Mouse (Mus musculus): Measurements from ENCODE around the gene Spryd3. TPM values are rescaled to one million over a fixed set of nuclear protein-coding genes. Genes with fewer than 3 reads are reported as not detected.

Spryd3 gene
- total and polyA plus RNA-seq, 2 experiments from 2014 or later: 95.6 to 110 TPM

DNA sequence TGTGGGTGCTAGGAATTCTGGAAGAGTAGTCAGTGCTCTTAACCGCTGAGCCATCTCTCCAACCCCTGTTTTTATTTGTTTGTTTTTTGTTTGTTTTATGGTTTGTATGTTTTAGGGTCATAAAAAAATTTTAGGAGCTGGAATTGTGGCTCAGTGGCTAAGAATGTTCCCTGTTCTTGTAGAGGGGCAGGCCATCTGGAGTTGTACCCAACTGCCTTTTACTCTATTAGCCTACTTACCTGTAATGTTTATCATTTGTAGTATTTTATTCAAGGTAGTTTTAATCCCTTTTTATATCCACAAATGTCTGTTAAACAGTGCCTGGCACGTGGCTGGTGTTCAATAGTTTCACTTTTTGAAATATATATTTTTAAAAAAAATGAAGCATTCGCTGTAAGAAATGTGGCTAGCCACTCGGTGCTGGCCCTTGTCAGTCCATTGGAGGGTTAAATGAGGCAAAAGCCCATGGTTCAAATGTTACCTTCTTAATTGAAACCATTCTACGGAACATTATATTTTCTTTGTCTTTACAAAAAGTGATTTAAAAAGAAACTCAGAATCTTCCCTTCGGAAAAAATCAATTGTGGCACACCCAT is 63.0 kb downstream of the Spryd3 start:
- peaks cover 18% of the 10 kb centered on the region for H3K4me1 ChIP-seq (ENCODE audit: insufficient read depth)
- no peak for TF ChIP-seq CTCF (IDR thresholded peaks at IDR 0.05; ENCODE audit: low read depth)
- DNase-seq (no peak), ATAC-seq (peak; percentile 10)
- 15% methylated on average over 6 of the region's 6 CpGs for WGBS
- no peaks in the 10 kb centered on the region for H3K36me3 ChIP-seq (ENCODE audit: insufficient read depth)
- H3K4me2 ChIP-seq (ENCODE audit: low read depth): peak overlapping the region; percentile 77
- no peaks in the 10 kb centered on the region for H3K9me3 ChIP-seq (ENCODE audit: low read length)
- peak overlapping the region; percentile 98 for H3K4me3 ChIP-seq (ENCODE audit: low read depth, low read length)
- H3K9ac ChIP-seq: peak overlapping the region; percentile 93
- peak overlapping the region; percentile 97 for H3K27ac ChIP-seq (ENCODE audit: low read depth, low read length)
- H3K27me3 ChIP-seq (ENCODE audit: insufficient read depth, low read length): no peaks in the 10 kb centered on the region

DNA sequence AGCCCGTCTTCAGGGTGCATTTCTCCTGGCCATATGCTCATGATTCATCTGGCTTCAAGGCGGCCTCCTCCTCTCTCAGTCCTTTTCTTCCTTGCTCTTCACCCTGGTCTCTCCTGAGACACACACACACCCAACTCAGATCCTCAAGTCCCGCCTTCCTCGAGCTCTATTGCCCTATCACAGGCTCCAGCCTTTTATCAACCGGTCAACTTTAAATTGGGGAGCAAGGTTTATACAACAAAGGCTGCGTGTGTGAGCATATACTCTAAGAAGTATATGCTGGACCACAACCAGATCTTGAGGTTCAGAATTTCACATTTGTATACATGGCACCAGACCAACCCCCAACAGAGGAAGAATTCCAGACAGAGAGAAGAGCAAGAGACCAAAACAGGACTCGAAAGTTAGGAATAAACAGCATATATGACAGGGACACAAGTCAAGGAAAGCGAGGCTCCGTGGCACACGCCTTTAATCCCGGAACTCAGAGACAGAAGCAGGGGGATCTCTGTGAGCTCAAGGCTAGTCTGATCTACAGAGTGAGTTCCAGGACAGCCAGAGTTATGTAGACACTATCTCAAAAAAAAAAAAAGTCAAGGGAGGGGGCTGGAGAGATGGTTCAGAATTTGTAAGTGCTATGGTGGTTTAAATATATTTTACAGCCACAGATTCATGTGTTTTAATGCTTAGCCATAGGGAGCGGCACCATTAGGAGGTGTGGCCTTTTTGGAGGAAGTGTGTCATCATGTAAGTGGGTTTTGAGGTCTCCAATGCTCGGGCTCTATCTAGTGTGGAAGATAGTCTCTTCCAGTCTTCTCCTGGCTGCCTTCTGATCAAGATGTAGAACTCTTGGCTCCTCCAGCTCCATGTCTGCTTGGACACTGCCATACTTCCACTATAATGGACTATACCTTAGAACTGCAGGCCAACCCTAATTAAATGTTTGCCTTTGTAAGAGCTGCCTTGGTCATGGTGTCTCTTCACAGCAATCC is 65.3 kb downstream of the Spryd3 start:
- TF ChIP-seq CTCF (IDR thresholded peaks at IDR 0.05; ENCODE audit: low read depth): no peak
- Histone ChIP-seq H3K4me1 (ENCODE audit: insufficient read depth) (peaks cover 14% of the 10 kb centered on the region), H3K9ac (no peak overlapping the region), H3K36me3 (ENCODE audit: insufficient read depth) (no peaks in the 10 kb centered on the region), H3K27me3 (ENCODE audit: insufficient read depth, low read length) (no peaks in the 10 kb centered on the region; the same call in 1 of the 2 replicates), H3K9me3 (ENCODE audit: low read length) (no peaks in the 10 kb centered on the region), H3K4me3 (ENCODE audit: low read depth, low read length) (no peak overlapping the region), H3K4me2 (ENCODE audit: low read depth) (no peak overlapping the region), H3K27ac (ENCODE audit: low read depth, low read length) (no peak overlapping the region)
- DNase-seq (no peak), ATAC-seq (no peak)
- 74% methylated on average over 13 of the region's 13 CpGs for WGBS

Other genes with a start within 250 kb of the Spryd3 start
- gene Krt76, start 243.3 kb downstream of the Spryd3 start, total RNA-seq (2014; rRNA removed): not detected in 2 replicates
- not detected in 2 replicates for gene Krt76, start 243.3 kb downstream of the Spryd3 start, polyA plus RNA-seq (2015; fragmentation: Nextera tagmentation; extraction: Ambion mirVana)
- not detected in 2 replicates for gene Krt4, start 211.5 kb downstream of the Spryd3 start, total RNA-seq (2014; rRNA removed)
- not detected in 2 replicates for gene Krt4, start 211.5 kb downstream of the Spryd3 start, polyA plus RNA-seq (2015; fragmentation: Nextera tagmentation; extraction: Ambion mirVana)
- gene Krt79, start 195.9 kb downstream of the Spryd3 start, total RNA-seq (2014; rRNA removed): 0.14 and 0.31 TPM in 2 replicates
- gene Krt79, start 195.9 kb downstream of the Spryd3 start, polyA plus RNA-seq (2015; fragmentation: Nextera tagmentation; extraction: Ambion mirVana): 0.34 and 0.44 TPM in 2 replicates
- not detected in 2 replicates for gene Krt78, start 181.9 kb downstream of the Spryd3 start, total RNA-seq (2014; rRNA removed)
- not detected in 2 replicates for gene Krt78, start 181.9 kb downstream of the Spryd3 start, polyA plus RNA-seq (2015; fragmentation: Nextera tagmentation; extraction: Ambion mirVana)
- 1.5 and 2.2 TPM in 2 replicates for gene Krt8, start 131.8 kb downstream of the Spryd3 start, total RNA-seq (2014; rRNA removed)
- gene Krt8, start 131.8 kb downstream of the Spryd3 start, polyA plus RNA-seq (2015; fragmentation: Nextera tagmentation; extraction: Ambion mirVana): 3.1 and 3.9 TPM in 2 replicates
- 3.4 and 4.3 TPM in 2 replicates for gene Krt18, start 108.1 kb downstream of the Spryd3 start, total RNA-seq (2014; rRNA removed)
- gene Krt18, start 108.1 kb downstream of the Spryd3 start, polyA plus RNA-seq (2015; fragmentation: Nextera tagmentation; extraction: Ambion mirVana): 7.0 and 9.5 TPM in 2 replicates
- gene Eif4b, start 62.5 kb downstream of the Spryd3 start, total RNA-seq (2014; rRNA removed): 187 and 194 TPM in 2 replicates
- gene Eif4b, start 62.5 kb downstream of the Spryd3 start, polyA plus RNA-seq (2015; fragmentation: Nextera tagmentation; extraction: Ambion mirVana): 69.7 and 72.8 TPM in 2 replicates
- 7.0 and 8.4 TPM in 2 replicates for gene Tns2, start 35.8 kb downstream of the Spryd3 start, total RNA-seq (2014; rRNA removed)
- gene Tns2, start 35.8 kb downstream of the Spryd3 start, polyA plus RNA-seq (2015; fragmentation: Nextera tagmentation; extraction: Ambion mirVana): 2.8 and 5.0 TPM in 2 replicates
- 11.4 and 12.2 TPM in 2 replicates for gene Igfbp6, start 8.1 kb upstream of the Spryd3 start, total RNA-seq (2014; rRNA removed)
- 8.1 and 10.3 TPM in 2 replicates for gene Igfbp6, start 8.1 kb upstream of the Spryd3 start, polyA plus RNA-seq (2015; fragmentation: Nextera tagmentation; extraction: Ambion mirVana)
- gene Soat2, start 14.3 kb upstream of the Spryd3 start, total RNA-seq (2014; rRNA removed): 0.10 TPM in 1 of 2 replicates, not detected in the other
- 0.12 TPM in 1 of 2 replicates, not detected in the other for gene Soat2, start 14.3 kb upstream of the Spryd3 start, polyA plus RNA-seq (2015; fragmentation: Nextera tagmentation; extraction: Ambion mirVana)
- 67.2 and 83.2 TPM in 2 replicates for gene Zfp740, start 67.0 kb upstream of the Spryd3 start, total RNA-seq (2014; rRNA removed)
- 20.0 and 29.7 TPM in 2 replicates for gene Zfp740, start 67.0 kb upstream of the Spryd3 start, polyA plus RNA-seq (2015; fragmentation: Nextera tagmentation; extraction: Ambion mirVana)
- gene Csad, start 68.5 kb upstream of the Spryd3 start, total RNA-seq (2014; rRNA removed): 46.2 and 47.8 TPM in 2 replicates
- 25.9 and 29.9 TPM in 2 replicates for gene Csad, start 68.5 kb upstream of the Spryd3 start, polyA plus RNA-seq (2015; fragmentation: Nextera tagmentation; extraction: Ambion mirVana)
- gene Itgb7, start 95.7 kb upstream of the Spryd3 start, total RNA-seq (2014; rRNA removed): 0.31 and 2.4 TPM in 2 replicates
- gene Itgb7, start 95.7 kb upstream of the Spryd3 start, polyA plus RNA-seq (2015; fragmentation: Nextera tagmentation; extraction: Ambion mirVana): 0.50 and 0.75 TPM in 2 replicates
- 6.5 and 12.3 TPM in 2 replicates for gene Rarg, start 121.3 kb upstream of the Spryd3 start, total RNA-seq (2014; rRNA removed)
- gene Rarg, start 121.3 kb upstream of the Spryd3 start, polyA plus RNA-seq (2015; fragmentation: Nextera tagmentation; extraction: Ambion mirVana): 4.5 and 4.6 TPM in 2 replicates
- gene Gm9918, start 134.3 kb upstream of the Spryd3 start, total RNA-seq (2014; rRNA removed): 0.15 TPM in 1 of 2 replicates, not detected in the other
- gene Gm9918, start 134.3 kb upstream of the Spryd3 start, polyA plus RNA-seq (2015; fragmentation: Nextera tagmentation; extraction: Ambion mirVana): not detected in 2 replicates
- 33.2 and 39.3 TPM in 2 replicates for gene Mfsd5, start 143.2 kb upstream of the Spryd3 start, total RNA-seq (2014; rRNA removed)
- 63.0 and 63.7 TPM in 2 replicates for gene Mfsd5, start 143.2 kb upstream of the Spryd3 start, polyA plus RNA-seq (2015; fragmentation: Nextera tagmentation; extraction: Ambion mirVana)
- gene Espl1, start 160.0 kb upstream of the Spryd3 start, total RNA-seq (2014; rRNA removed): 2.7 and 9.6 TPM in 2 replicates
- gene Espl1, start 160.0 kb upstream of the Spryd3 start, polyA plus RNA-seq (2015; fragmentation: Nextera tagmentation; extraction: Ambion mirVana): 1.5 and 2.3 TPM in 2 replicates
- 177 and 262 TPM in 2 replicates for gene Pfdn5, start 189.9 kb upstream of the Spryd3 start, total RNA-seq (2014; rRNA removed)
- 518 and 621 TPM in 2 replicates for gene Pfdn5, start 189.9 kb upstream of the Spryd3 start, polyA plus RNA-seq (2015; fragmentation: Nextera tagmentation; extraction: Ambion mirVana)
- gene Myg1, start 195.5 kb upstream of the Spryd3 start, total RNA-seq (2014; rRNA removed): 46.4 and 54.2 TPM in 2 replicates
- gene Myg1, start 195.5 kb upstream of the Spryd3 start, polyA plus RNA-seq (2015; fragmentation: Nextera tagmentation; extraction: Ambion mirVana): 80.2 and 85.7 TPM in 2 replicates
- 25.5 and 27.9 TPM in 2 replicates for gene Aaas, start 214.5 kb upstream of the Spryd3 start, total RNA-seq (2014; rRNA removed)
- 31.6 and 33.4 TPM in 2 replicates for gene Aaas, start 214.5 kb upstream of the Spryd3 start, polyA plus RNA-seq (2015; fragmentation: Nextera tagmentation; extraction: Ambion mirVana)
- gene Sp7, start 230.9 kb upstream of the Spryd3 start, total RNA-seq (2014; rRNA removed): 0.92 and 2.1 TPM in 2 replicates
- gene Sp7, start 230.9 kb upstream of the Spryd3 start, polyA plus RNA-seq (2015; fragmentation: Nextera tagmentation; extraction: Ambion mirVana): 0.30 and 0.35 TPM in 2 replicates